Mouse (Mus musculus): ENCODE data around the gene Disp2. TPM values are rescaled to one million over a fixed set of nuclear protein-coding genes. Genes with fewer than 3 reads are reported as not detected.

Disp2 gene
- polyA plus RNA-seq, 1 experiment from 2014 or later: 2.3 TPM

GRCm38 (mm10) chr2:118754143-118754542 is 25.4 kb upstream of the Disp2 start:
- no peak overlapping the region for H3K4me2 ChIP-seq (ENCODE audit: low read depth, low read length)
- H3K9ac ChIP-seq (ENCODE audit: low read depth, low read length): no peak overlapping the region
- no peak for ATAC-seq
- no peaks in the 10 kb centered on the region for H3K9me3 ChIP-seq (ENCODE audit: control insufficient read depth, low read length)
- no peak overlapping the region for H3K4me3 ChIP-seq (ENCODE audit: low read length)
- no peaks in the 10 kb centered on the region for H3K27me3 ChIP-seq (replicated peaks; ENCODE audit: control insufficient read depth, insufficient read depth, low read length)
- H3K36me3 ChIP-seq (ENCODE audit: control insufficient read depth, insufficient read depth, low read length): 0 out of 2 replicates have a peak, but pooled peaks cover 4% of the 10 kb centered on the region
- H3K4me1 ChIP-seq (ENCODE audit: control insufficient read depth, insufficient read depth, low read length): peaks cover 11% of the 10 kb centered on the region
- H3K27ac ChIP-seq (ENCODE audit: low read length): no peak overlapping the region
- 85% methylated on average over 5 of the region's 5 CpGs for WGBS

GRCm38 (mm10) chr2:118755407-118755806 is 24.1 kb upstream of the Disp2 start:
- 78% methylated on average over 6 of the region's 6 CpGs for WGBS
- no peak overlapping the region for H3K27ac ChIP-seq (ENCODE audit: low read length)
- no peaks in the 10 kb centered on the region for H3K27me3 ChIP-seq (replicated peaks; ENCODE audit: control insufficient read depth, insufficient read depth, low read length)
- no peak overlapping the region for H3K9ac ChIP-seq (ENCODE audit: low read depth, low read length)
- H3K4me1 ChIP-seq (ENCODE audit: control insufficient read depth, insufficient read depth, low read length): peaks cover 20% of the 10 kb centered on the region
- no peak for ATAC-seq
- no peaks in the 10 kb centered on the region for H3K36me3 ChIP-seq (ENCODE audit: control insufficient read depth, insufficient read depth, low read length)
- H3K4me2 ChIP-seq (ENCODE audit: low read depth, low read length): no peak overlapping the region
- H3K4me3 ChIP-seq (ENCODE audit: low read length): no peak overlapping the region
- H3K9me3 ChIP-seq (ENCODE audit: control insufficient read depth, low read length): no peaks in the 10 kb centered on the region

GRCm38 (mm10) chr2:118756103-118756502 is 23.4 kb upstream of the Disp2 start:
- Histone ChIP-seq H3K27me3 (replicated peaks; ENCODE audit: control insufficient read depth, insufficient read depth, low read length) (no peaks in the 10 kb centered on the region), H3K4me2 (ENCODE audit: low read depth, low read length) (no peak overlapping the region), H3K9me3 (ENCODE audit: control insufficient read depth, low read length) (no peaks in the 10 kb centered on the region), H3K27ac (ENCODE audit: low read length) (no peak overlapping the region), H3K4me3 (ENCODE audit: low read length) (no peak overlapping the region), H3K9ac (ENCODE audit: low read depth, low read length) (no peak overlapping the region), H3K4me1 (ENCODE audit: control insufficient read depth, insufficient read depth, low read length) (peaks cover 22% of the 10 kb centered on the region), H3K36me3 (ENCODE audit: control insufficient read depth, insufficient read depth, low read length) (no peaks in the 10 kb centered on the region)
- 72% methylated on average over 4 of the region's 4 CpGs for WGBS
- no peak for ATAC-seq

GRCm38 (mm10) chr2:118759828-118760227 is 19.7 kb upstream of the Disp2 start:
- no peak overlapping the region; the same call in 1 of the 2 replicates for H3K9ac ChIP-seq (ENCODE audit: low read depth, low read length)
- H3K27ac ChIP-seq (ENCODE audit: low read length): no peak overlapping the region
- no peaks in the 10 kb centered on the region for H3K27me3 ChIP-seq (replicated peaks; ENCODE audit: control insufficient read depth, insufficient read depth, low read length)
- no peaks in the 10 kb centered on the region for H3K36me3 ChIP-seq (ENCODE audit: control insufficient read depth, insufficient read depth, low read length)
- 14% methylated on average over 8 of the region's 8 CpGs for WGBS
- peak; percentile 57 for ATAC-seq
- H3K4me1 ChIP-seq (ENCODE audit: control insufficient read depth, insufficient read depth, low read length): peaks cover 46% of the 10 kb centered on the region
- H3K4me3 ChIP-seq (ENCODE audit: low read length): no peak overlapping the region
- H3K9me3 ChIP-seq (ENCODE audit: control insufficient read depth, low read length): no peaks in the 10 kb centered on the region
- no peak overlapping the region for H3K4me2 ChIP-seq (ENCODE audit: low read depth, low read length)

- no peak for ATAC-seq
- no peak overlapping the region for H3K4me3 ChIP-seq (ENCODE audit: low read length)
- H3K9ac ChIP-seq (ENCODE audit: low read depth, low read length): no peak overlapping the region; the same call in 1 of the 2 replicates
- 87% methylated on average over 11 of the region's 11 CpGs for WGBS
- H3K4me1 ChIP-seq (ENCODE audit: control insufficient read depth, insufficient read depth, low read length): peaks cover 49% of the 10 kb centered on the region
- H3K4me2 ChIP-seq (ENCODE audit: low read depth, low read length): no peak overlapping the region
- H3K27ac ChIP-seq (ENCODE audit: low read length): no peak overlapping the region
- H3K36me3 ChIP-seq (ENCODE audit: control insufficient read depth, insufficient read depth, low read length): no peaks in the 10 kb centered on the region
- no peaks in the 10 kb centered on the region for H3K27me3 ChIP-seq (replicated peaks; ENCODE audit: control insufficient read depth, insufficient read depth, low read length)
- H3K9me3 ChIP-seq (ENCODE audit: control insufficient read depth, low read length): no peaks in the 10 kb centered on the region
Observed at GRCm38 (mm10) chr2:118760311-118761025, 19.1 kb upstream of the Disp2 start.

GRCm38 (mm10) chr2:118761358-118761757 is 18.2 kb upstream of the Disp2 start:
- WGBS: 84% methylated on average over 12 of the region's 12 CpGs
- no peak overlapping the region for H3K4me3 ChIP-seq (ENCODE audit: low read length)
- H3K9ac ChIP-seq (ENCODE audit: low read depth, low read length): peak overlapping the region; percentile 68
- H3K4me1 ChIP-seq (ENCODE audit: control insufficient read depth, insufficient read depth, low read length): peaks cover 49% of the 10 kb centered on the region
- peak overlapping the region; percentile 59; the same call in 1 of the 2 replicates for H3K4me2 ChIP-seq (ENCODE audit: low read depth, low read length)
- ATAC-seq: no peak
- H3K27ac ChIP-seq (ENCODE audit: low read length): peak overlapping the region; percentile 93
- no peaks in the 10 kb centered on the region for H3K27me3 ChIP-seq (replicated peaks; ENCODE audit: control insufficient read depth, insufficient read depth, low read length)
- H3K36me3 ChIP-seq (ENCODE audit: control insufficient read depth, insufficient read depth, low read length): no peaks in the 10 kb centered on the region
- no peaks in the 10 kb centered on the region for H3K9me3 ChIP-seq (ENCODE audit: control insufficient read depth, low read length)

- Histone ChIP-seq H3K36me3 (ENCODE audit: control insufficient read depth, insufficient read depth, low read length) (no peaks in the 10 kb centered on the region), H3K4me2 (ENCODE audit: low read depth, low read length) (peak within 1 kb of the TSS; percentile 59), H3K27ac (ENCODE audit: low read length) (peak within 1 kb of the TSS; percentile 93), H3K4me1 (ENCODE audit: control insufficient read depth, insufficient read depth, low read length) (peaks cover 49% of the 10 kb centered on the region), H3K9ac (ENCODE audit: low read depth, low read length) (peak within 1 kb of the TSS; percentile 68), H3K4me3 (ENCODE audit: low read length) (peak within 1 kb of the TSS; percentile 31), H3K9me3 (ENCODE audit: control insufficient read depth, low read length) (no peaks in the 10 kb centered on the region), H3K27me3 (replicated peaks; ENCODE audit: control insufficient read depth, insufficient read depth, low read length) (no peaks in the 10 kb centered on the region)
- ATAC-seq: peak; percentile 84
- 7% methylated on average over 29 of the region's 29 CpGs for WGBS
Observed at GRCm38 (mm10) chr2:118761906-118762783, 17.4 kb upstream of the Disp2 start, which contains the start of gene Ccdc9b. TSS of gene Ccdc9b (minus strand) at chr2:118762661.

GRCm38 (mm10) chr2:118762784-118763148 is 16.8 kb upstream of the Disp2 start:
- peak overlapping the region; percentile 31 for H3K4me3 ChIP-seq (ENCODE audit: low read length)
- no peaks in the 10 kb centered on the region for H3K9me3 ChIP-seq (ENCODE audit: control insufficient read depth, low read length)
- no peaks in the 10 kb centered on the region for H3K36me3 ChIP-seq (ENCODE audit: control insufficient read depth, insufficient read depth, low read length)
- H3K4me2 ChIP-seq (ENCODE audit: low read depth, low read length): peak overlapping the region; percentile 59; the same call in 1 of the 2 replicates
- H3K9ac ChIP-seq (ENCODE audit: low read depth, low read length): peak overlapping the region; percentile 68
- WGBS: 15% methylated on average over 10 of the region's 10 CpGs
- H3K4me1 ChIP-seq (ENCODE audit: control insufficient read depth, insufficient read depth, low read length): peaks cover 49% of the 10 kb centered on the region
- ATAC-seq: no peak
- peak overlapping the region; percentile 93 for H3K27ac ChIP-seq (ENCODE audit: low read length)
- no peaks in the 10 kb centered on the region for H3K27me3 ChIP-seq (replicated peaks; ENCODE audit: control insufficient read depth, insufficient read depth, low read length)

- 64% methylated on average over 7 of the region's 7 CpGs for WGBS
- H3K4me2 ChIP-seq (ENCODE audit: low read depth, low read length): no peak overlapping the region
- H3K4me1 ChIP-seq (ENCODE audit: control insufficient read depth, insufficient read depth, low read length): peaks cover 52% of the 10 kb centered on the region
- H3K27me3 ChIP-seq (replicated peaks; ENCODE audit: control insufficient read depth, insufficient read depth, low read length): no peaks in the 10 kb centered on the region
- H3K9ac ChIP-seq (ENCODE audit: low read depth, low read length): no peak overlapping the region; the same call in 1 of the 2 replicates
- no peak overlapping the region for H3K4me3 ChIP-seq (ENCODE audit: low read length)
- H3K36me3 ChIP-seq (ENCODE audit: control insufficient read depth, insufficient read depth, low read length): no peaks in the 10 kb centered on the region
- H3K27ac ChIP-seq (ENCODE audit: low read length): no peak overlapping the region
- no peaks in the 10 kb centered on the region for H3K9me3 ChIP-seq (ENCODE audit: control insufficient read depth, low read length)
- no peak for ATAC-seq
Observed at GRCm38 (mm10) chr2:118763469-118763868, 16.1 kb upstream of the Disp2 start.
